Mouse (Mus musculus) spleen, adult 2 months (tissue): ENCODE results near the gene Pecam1.

Experiments
- CTCF ChIP-seq: fragments of 200-500 bp; IDR thresholded peaks from 2 replicates; pipeline ENCODE4 v1.5.1; 2011; ENCODE audit warnings: mild to moderate bottlenecking, inconsistent platforms; ENCODE audit not compliant: insufficient read depth, insufficient read length, insufficient replicate concordance; ENCODE audit errors: extremely low read depth
- POLR2A ChIP-seq: fragments of 200-500 bp; IDR thresholded peaks from 2 replicates; pipeline ENCODE4 v1.6.1; 2011; ENCODE audit warnings: low read depth, low read length, inconsistent platforms

DNA sequence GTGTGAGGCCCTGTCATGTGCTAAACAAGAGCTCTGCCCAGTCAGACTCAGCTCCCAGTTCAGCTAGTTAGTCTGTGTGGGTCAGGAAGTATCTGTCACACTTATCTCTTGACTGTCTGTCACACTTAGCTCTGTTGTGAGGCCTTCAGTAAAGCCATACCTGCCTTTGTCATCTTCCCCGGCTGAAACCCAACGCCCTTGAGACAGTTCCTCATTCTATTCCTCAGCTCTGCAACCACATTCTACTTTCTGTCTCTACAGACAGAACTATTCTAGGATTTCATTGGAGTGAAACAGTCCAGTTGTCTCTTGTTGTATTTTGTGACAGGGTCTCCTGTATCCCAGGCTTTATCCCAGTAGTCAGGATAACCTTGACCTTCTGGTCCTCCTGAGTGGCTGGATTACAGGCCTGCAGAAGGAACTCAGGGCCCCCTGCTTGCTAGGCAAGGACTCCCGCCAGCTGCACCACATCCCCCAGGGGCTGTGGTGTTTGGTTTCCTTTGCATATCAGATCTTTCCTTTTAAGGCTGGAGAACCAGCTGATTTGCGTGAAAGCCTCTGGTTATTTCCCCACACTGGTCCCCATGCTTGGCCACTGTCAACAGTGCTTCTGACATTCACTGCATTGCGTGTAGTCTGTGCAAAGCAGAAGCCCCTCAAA is 11.8 kb upstream of the Pecam1 start:
- TF ChIP-seq CTCF (no peak), POLR2A (no peak)
